Mouse (Mus musculus): ENCODE measurements around the gene Iqsec3.

GRCm38 (mm10) chr6:121341650-121342049, 131.8 kb downstream of the Iqsec3 start:
- TF ChIP-seq CHD2 (IDR thresholded peaks at IDR 0.05; ENCODE audit: low read depth, low read length): no peak
- no peak for TF ChIP-seq ZC3H11A (IDR thresholded peaks at IDR 0.05; ENCODE audit: borderline replicate concordance, low read depth, low read length)
- no peak for TF ChIP-seq HCFC1 (IDR thresholded peaks at IDR 0.05; ENCODE audit: borderline replicate concordance, insufficient read depth, low read length)
